Mouse (Mus musculus) midbrain, embryonic 10.5 days (tissue): Measurements from ENCODE around the gene Rsu1. TPM values are rescaled to one million over a fixed set of nuclear protein-coding genes. Genes with fewer than 3 reads are reported as not detected.

Experiments used
- DNase-seq: peaks from one replicate; pipeline ENCODE4 v3.0.0-alpha.2; 2017; ENCODE audit warnings: low spot score
- H3K27ac ChIP-seq: fragments of 300-500 bp; sonication (generic); replicated peaks from 2 replicates; pipeline ENCODE4 v1.5.1; 2016; ENCODE audit warnings: mild to moderate bottlenecking
- H3K27me3 ChIP-seq: fragments of 300-500 bp; sonication (generic); 2 replicates; pipeline ENCODE4 v1.6.1; 2016; ENCODE audit warnings: low read depth, mild to moderate bottlenecking; ENCODE audit not compliant: poor library complexity, severe bottlenecking
- H3K36me3 ChIP-seq: fragments of 300-500 bp; sonication (generic); 2 replicates; pipeline ENCODE4 v1.6.1; 2016; ENCODE audit warnings: mild to moderate bottlenecking, moderate library complexity
- H3K4me1 ChIP-seq: fragments of 300-500 bp; sonication (generic); 2 replicates; pipeline ENCODE4 v1.6.1; 2016
- H3K4me3 ChIP-seq: fragments of 300-500 bp; sonication (generic); 2 replicates; pipeline ENCODE4 v1.5.1; 2016; ENCODE audit warnings: mild to moderate bottlenecking, moderate library complexity
- H3K9me3 ChIP-seq: fragments of 300-500 bp; sonication (generic); replicated peaks from 2 replicates; pipeline ENCODE4 v1.6.1; 2016; ENCODE audit warnings: mild to moderate bottlenecking
- WGBS: fragments of 180-500 bp; shearing (Covaris S2); methylation state at CpG from one replicate; pipeline ENCODE4 v1.1.7; 2016; 5-methylcytosine and 5-hydroxymethylcytosine counted together
- polyA plus RNA-seq: library from polyadenylated mRNA; unstranded; fragments of >200 nt; fragmentation: Nextera tagmentation; extraction: Ambion mirVana; gene quantifications from 2 replicates; pipeline ENCODE4 v1.2.1, GENCODE M21; 2016

Gene Rsu1
- polyA plus RNA-seq, 1 experiment from 2014 or later = 70.0 TPM

DNA sequence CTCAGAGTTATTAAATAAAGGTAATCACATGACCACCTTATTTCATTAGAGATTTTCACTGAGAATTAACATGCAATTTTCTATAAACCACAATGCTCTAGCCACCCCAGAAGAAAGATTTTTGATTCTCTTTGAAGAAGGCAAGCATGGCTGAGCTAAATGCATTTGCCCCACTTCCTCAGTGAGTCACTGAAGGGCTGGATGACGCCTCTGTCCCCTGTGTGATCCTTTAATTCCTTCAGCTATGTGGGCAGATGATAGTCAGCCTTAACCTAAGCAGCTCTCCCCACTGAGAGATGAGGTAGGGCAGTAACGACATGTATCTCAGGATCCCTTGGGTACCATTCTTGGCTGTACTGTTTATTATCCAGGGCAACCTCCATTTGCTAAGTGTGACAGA, 190.7 kb downstream of the Rsu1 start:
- 67% methylated on average over 2 of the region's 2 CpGs for WGBS

DNA sequence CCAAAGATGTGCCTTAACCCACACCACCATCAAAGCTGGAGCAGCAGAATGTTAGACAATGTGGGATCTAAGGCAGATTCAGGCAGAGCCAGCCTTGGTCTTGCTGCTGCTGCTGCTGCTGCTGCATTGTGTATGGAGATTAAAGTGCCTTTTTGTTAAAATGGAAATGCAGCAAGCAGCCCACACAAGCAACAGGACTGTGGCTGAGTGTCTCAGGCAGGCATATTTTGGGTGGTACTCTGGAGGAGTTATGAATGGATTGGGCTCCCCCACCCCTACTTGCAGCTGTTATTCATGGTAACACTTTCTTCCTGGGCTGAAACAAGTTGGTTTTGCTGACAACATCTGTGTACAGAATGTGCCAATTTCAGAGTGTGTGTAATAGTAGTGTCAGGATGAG, 199.0 kb downstream of the Rsu1 start:
- H3K27me3 ChIP-seq = no peaks in the 10 kb centered on the region
- H3K36me3 ChIP-seq = no peaks in the 10 kb centered on the region
- no peak for DNase-seq
- H3K4me3 ChIP-seq = no peak overlapping the region
- no peaks in the 10 kb centered on the region for H3K9me3 ChIP-seq
- peaks cover 11% of the 10 kb centered on the region for H3K4me1 ChIP-seq
- H3K27ac ChIP-seq = peak overlapping the region; percentile 50

More for the DNA sequence above, 190.7 kb downstream of the Rsu1 start:
- H3K27ac ChIP-seq = no peak overlapping the region
- H3K9me3 ChIP-seq = no peaks in the 10 kb centered on the region
- H3K4me3 ChIP-seq = no peak overlapping the region
- H3K4me1 ChIP-seq = peaks cover 8% of the 10 kb centered on the region
- H3K27me3 ChIP-seq = no peaks in the 10 kb centered on the region
- H3K36me3 ChIP-seq = no peaks in the 10 kb centered on the region
- no peak for DNase-seq

- Histone ChIP-seq H3K4me1 (no peaks in the 10 kb centered on the region), H3K27me3 (no peaks in the 10 kb centered on the region), H3K36me3 (no peaks in the 10 kb centered on the region), H3K4me3 (no peak overlapping the region), H3K9me3 (no peaks in the 10 kb centered on the region), H3K27ac (no peak overlapping the region)
- no peak for DNase-seq
- 89% methylated on average over 5 of the region's 5 CpGs for WGBS
These were observed 210.6 kb downstream of the Rsu1 start for GRCm38 (mm10) chr2:13060426-13061170.

- Histone ChIP-seq H3K4me3 (no peak overlapping the region), H3K9me3 (no peaks in the 10 kb centered on the region), H3K4me1 (peaks cover 4% of the 10 kb centered on the region; the same call in 1 of the 2 replicates), H3K27me3 (peaks cover 4% of the 10 kb centered on the region; the same call in 1 of the 2 replicates), H3K27ac (no peak overlapping the region), H3K36me3 (no peaks in the 10 kb centered on the region)
- no peak for DNase-seq
- 92% methylated on average over 6 of the region's 6 CpGs for WGBS
These were observed 222.6 kb downstream of the Rsu1 start for GRCm38 (mm10) chr2:13048649-13049048.

- Histone ChIP-seq H3K4me3 (no peak overlapping the region), H3K9me3 (no peaks in the 10 kb centered on the region), H3K36me3 (no peaks in the 10 kb centered on the region), H3K27me3 (no peaks in the 10 kb centered on the region), H3K27ac (no peak overlapping the region), H3K4me1 (no peaks in the 10 kb centered on the region)
- WGBS = 83% methylated on average over 4 of the region's 4 CpGs
- DNase-seq = no peak
These were observed 226.7 kb downstream of the Rsu1 start for GRCm38 (mm10) chr2:13044555-13044954.

DNA sequence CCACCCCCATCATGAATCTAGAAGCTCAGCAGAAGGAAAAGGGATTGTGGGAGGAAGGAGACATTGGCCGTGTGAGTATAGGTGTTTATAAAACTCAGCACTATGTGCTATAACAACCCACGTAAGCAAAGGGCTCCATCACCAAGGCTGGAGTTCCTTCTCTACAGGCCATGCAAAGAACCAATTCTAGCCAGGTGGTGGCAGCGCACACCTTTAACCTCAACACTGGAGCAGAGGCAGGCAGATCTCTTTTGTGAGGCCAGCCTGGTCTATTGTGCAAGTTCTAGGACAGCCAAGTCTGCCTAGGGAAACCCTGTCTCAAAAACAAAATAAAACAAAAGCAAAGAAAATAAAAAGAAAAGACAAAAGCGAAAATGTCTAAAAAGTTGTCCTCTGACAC, 231.4 kb downstream of the Rsu1 start:
- Histone ChIP-seq H3K27ac (no peak overlapping the region), H3K4me1 (no peaks in the 10 kb centered on the region), H3K4me3 (no peak overlapping the region), H3K36me3 (no peaks in the 10 kb centered on the region), H3K9me3 (no peaks in the 10 kb centered on the region), H3K27me3 (no peaks in the 10 kb centered on the region)
- WGBS = 91% methylated on average over 4 of the region's 4 CpGs
- DNase-seq = no peak

- Histone ChIP-seq H3K27me3 (no peaks in the 10 kb centered on the region), H3K36me3 (no peaks in the 10 kb centered on the region), H3K4me3 (no peak overlapping the region), H3K27ac (no peak overlapping the region), H3K4me1 (no peaks in the 10 kb centered on the region), H3K9me3 (no peaks in the 10 kb centered on the region)
- DNase-seq = no peak
- WGBS = 83% methylated on average over 3 of the region's 3 CpGs
These were observed 232.4 kb downstream of the Rsu1 start for GRCm38 (mm10) chr2:13038772-13039171.

Other genes with a start within 250 kb of the Rsu1 start
- 0.48 and 0.50 TPM in 2 replicates for gene Cubn, start 220.4 kb upstream of the Rsu1 start, polyA plus RNA-seq